Mouse (Mus musculus) adrenal gland, adult 18-20 months (tissue): ENCODE measurements around the gene Fgfr2. TPM values are rescaled to one million over a fixed set of nuclear protein-coding genes. Genes with fewer than 3 reads are reported as not detected.
A peak's percentile ranks its signal among the peaks of the same experiment; 100 is the strongest.
"Not testable (repeated sequence)": the region's sequence is repeated elsewhere in the genome, so short reads cannot be mapped to it uniquely, and the experiment has no call there.

Experiments
- DNase-seq, 2 experiments: peaks; one replicate each; pipeline ENCODE4 v3.0.0; 2021 to 2022; ENCODE audit warnings: low spot score in 2 of 2
- total RNA-seq, 2 experiments: library from RNA; stranded (reverse); gene quantifications; 1 replicate in 1 of 2; 2 replicates in 1 of 2; pipeline ENCODE4 v1.2.3; 2021

The Fgfr2 gene
- total RNA-seq, 2 experiments from 2014 or later: 294 to 308 TPM

- no peak for DNase-seq
These were observed 447.2 kb downstream of the Fgfr2 start for GRCm38 (mm10) chr7:132675922-132676321.

GRCm38 (mm10) chr7:132673931-132674755 is 449.0 kb downstream of the Fgfr2 start:
- peak; percentile 27 to 51 for DNase-seq

GRCm38 (mm10) chr7:132672481-132672959 is 450.6 kb downstream of the Fgfr2 start:
- no peak for DNase-seq

- DNase-seq: no peak
These were observed 452.3 kb downstream of the Fgfr2 start for GRCm38 (mm10) chr7:132670863-132671165.

- DNase-seq: no peak
These were observed 452.9 kb downstream of the Fgfr2 start for GRCm38 (mm10) chr7:132669999-132670862.

GRCm38 (mm10) chr7:132668604-132669003 is 454.5 kb downstream of the Fgfr2 start:
- no peak for DNase-seq

- DNase-seq: no peak
These were observed 456.6 kb downstream of the Fgfr2 start for GRCm38 (mm10) chr7:132666516-132666915.

- no peak for DNase-seq
These were observed 457.3 kb downstream of the Fgfr2 start for GRCm38 (mm10) chr7:132665664-132666382.

GRCm38 (mm10) chr7:132664815-132665214 is 458.3 kb downstream of the Fgfr2 start:
- DNase-seq: no peak

GRCm38 (mm10) chr7:132662831-132663230 is 460.3 kb downstream of the Fgfr2 start:
- not testable (repeated sequence) for DNase-seq

- no peak for DNase-seq
These were observed 463.5 kb downstream of the Fgfr2 start for GRCm38 (mm10) chr7:132659633-132660032.

- DNase-seq: no peak
These were observed 464.5 kb downstream of the Fgfr2 start for GRCm38 (mm10) chr7:132658688-132659087.

- no peak for DNase-seq
These were observed 465.1 kb downstream of the Fgfr2 start for GRCm38 (mm10) chr7:132658058-132658450.

GRCm38 (mm10) chr7:132657371-132658057 is 465.6 kb downstream of the Fgfr2 start:
- DNase-seq: no peak

- peak; percentile 90 to 96 for DNase-seq
These were observed 466.6 kb downstream of the Fgfr2 start for GRCm38 (mm10) chr7:132656548-132656947.

- peak; percentile 89 to 92 for DNase-seq
These were observed 467.1 kb downstream of the Fgfr2 start for GRCm38 (mm10) chr7:132656075-132656474.

- DNase-seq: no peak
These were observed 468.7 kb downstream of the Fgfr2 start for GRCm38 (mm10) chr7:132654412-132654811.

GRCm38 (mm10) chr7:132646514-132646913 is 476.6 kb downstream of the Fgfr2 start:
- DNase-seq: no peak

- DNase-seq: no peak
These were observed 478.4 kb downstream of the Fgfr2 start for GRCm38 (mm10) chr7:132644605-132645279.

- DNase-seq: no peak
These were observed 481.5 kb downstream of the Fgfr2 start for GRCm38 (mm10) chr7:132641606-132642005.
